Mouse (Mus musculus) kidney, adult 2 months (tissue): Measurements from ENCODE around the gene Wdr46.

Experiments
- CTCF ChIP-seq: fragments of 200-500 bp; conservative IDR thresholded peaks from 2 replicates; pipeline ENCODE4 v1.5.1; 2011; ENCODE audit warnings: low read depth, mild to moderate bottlenecking, control low read depth, low read length, moderate library complexity, mixed read lengths; ENCODE audit not compliant: insufficient read depth, insufficient read length
- POLR2A ChIP-seq: fragments of 200-500 bp; IDR thresholded peaks from one replicate; pipeline ENCODE4 v1.6.1; 2011; ENCODE audit warnings: low read depth, low read length, control low read depth

DNA sequence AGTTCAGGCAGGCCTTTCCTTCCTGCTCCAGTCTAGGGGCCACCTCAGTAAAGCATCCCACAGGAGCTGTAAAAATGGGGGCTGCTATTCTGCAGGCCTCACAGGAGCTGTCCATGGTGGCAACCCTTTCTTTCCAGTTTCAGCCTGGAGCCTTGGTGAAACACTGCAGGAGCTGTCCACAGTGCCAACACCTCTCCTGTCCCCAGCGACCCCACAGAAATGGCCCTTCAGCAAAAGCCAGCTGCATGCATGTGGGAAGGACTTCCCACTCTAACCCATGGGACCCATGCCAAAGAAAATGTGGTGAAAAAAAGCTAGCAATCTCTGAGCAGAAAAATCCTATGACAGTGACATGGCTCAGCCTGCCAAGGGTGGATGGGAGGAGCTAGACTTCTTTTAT lies 32.2 kb downstream of the Wdr46 start:
- TF ChIP-seq CTCF = no peak
- no peak for TF ChIP-seq POLR2A
